14 mouse cellular contexts compared by ENCODE assay signal in genomic region chr19:23520629-23521028, GRCm38 (mm10).
DNase-seq lines count a peak whose midpoint lies in the region; ATAC-seq and TF ChIP-seq lines count a peak whose summit lies in the region.
"Had no signal": no experiment of that assay in that cellular context is flagged by ENCODE, and none has a peak within 500 bp of the region (broad histone marks: within the 10 kb centered on the region; RNA-seq: fewer than 3 reads in every experiment).

No protein-coding gene starts in this region.

- peak overlapping the region; percentile 7; the same call in 1 of the 2 replicates for H3K4me2 ChIP-seq in heart, embryonic 11.5 days
- no peak overlapping the region for H3K4me2 ChIP-seq in midbrain, postnatal 0 days (ENCODE audit: low read depth, low read length, poor library complexity, severe bottlenecking)
- H3K4me2 ChIP-seq in hindbrain, embryonic 16.5 days (ENCODE audit: low read length): no peak overlapping the region
- H3K4me2 ChIP-seq: liver, embryonic 15.5 days had no signal

- H3K27ac ChIP-seq in heart, embryonic 11.5 days (ENCODE audit: low read depth, low read length): peak overlapping the region; percentile 54; the same call in 1 of the 2 replicates
- H3K27ac ChIP-seq in midbrain, postnatal 0 days (ENCODE audit: low read depth, low read length): no peak overlapping the region
- no peak overlapping the region for H3K27ac ChIP-seq in hindbrain, embryonic 16.5 days (ENCODE audit: low read depth, low read length)
- H3K27ac ChIP-seq: kidney, postnatal 0 days; liver, embryonic 15.5 days had no signal

- H3K9ac ChIP-seq in heart, embryonic 11.5 days (ENCODE audit: low read depth, low read length): no peak overlapping the region
- no peak overlapping the region for H3K9ac ChIP-seq in midbrain, postnatal 0 days (replicated peaks; ENCODE audit: low read length, poor library complexity, severe bottlenecking)
- no peak overlapping the region for H3K9ac ChIP-seq in hindbrain, embryonic 16.5 days (ENCODE audit: low read depth, low read length)
- H3K9ac ChIP-seq: liver, embryonic 15.5 days had no signal

- intact Hi-C loops in gastrocnemius, postnatal 36 days (cut with DNase I): loop anchor here (5.0 to 10.0 kb wide), 2 partner anchors 43 to 606 kb away; no protein-coding TSS in a partner anchor

- H3K27me3 ChIP-seq in heart, embryonic 11.5 days (ENCODE audit: control insufficient read depth, insufficient read depth, low read length): no peaks in the 10 kb centered on the region
- no peaks in the 10 kb centered on the region for H3K27me3 ChIP-seq in midbrain, postnatal 0 days (ENCODE audit: insufficient read depth, low read length)
- no peaks in the 10 kb centered on the region for H3K27me3 ChIP-seq in hindbrain, embryonic 16.5 days (replicated peaks; ENCODE audit: control insufficient read depth, insufficient read depth, low read length)
- H3K27me3 ChIP-seq: liver, embryonic 15.5 days had no signal

- DNase-seq in gastrocnemius, adult 18-20 months (ENCODE audit: low spot score): peak; percentile 2
- no peak for DNase-seq in gastrocnemius, postnatal 36 days
- DNase-seq in 416B (ENCODE audit: low read depth): peak; percentile 89
- peak; percentile 55 to 72 for DNase-seq in layer of hippocampus, adult 8-10 months (ENCODE audit: low spot score in 2 of 2)
- no peak for DNase-seq in kidney, postnatal 10 days
- DNase-seq in midbrain, postnatal 0 days (ENCODE audit: low spot score): no peak
- DNase-seq: gastrocnemius, postnatal 14 days; thymus, postnatal 36 days had no signal

- ATAC-seq in heart, embryonic 11.5 days (replicated peaks; ENCODE audit: insufficient number of reproducible peaks, low FRiP score, low TSS enrichment): no peak
- no peak for ATAC-seq in midbrain, postnatal 0 days (ENCODE audit: low FRiP score)
- ATAC-seq in hindbrain, embryonic 16.5 days: no peak
- ATAC-seq: inflammation-experienced regulatory T-cells, adult 6 months had no signal

- no peaks in the 10 kb centered on the region for H3K36me3 ChIP-seq in heart, embryonic 11.5 days (ENCODE audit: control insufficient read depth, insufficient read depth, low read length)
- H3K36me3 ChIP-seq in midbrain, postnatal 0 days (ENCODE audit: insufficient read depth, low read length): no peaks in the 10 kb centered on the region
- no peaks in the 10 kb centered on the region for H3K36me3 ChIP-seq in hindbrain, embryonic 16.5 days (ENCODE audit: control insufficient read depth, insufficient read depth, low read length)
- H3K36me3 ChIP-seq: liver, embryonic 15.5 days had no signal

- no peak overlapping the region for H3K4me3 ChIP-seq in heart, embryonic 11.5 days (ENCODE audit: low read depth, low read length)
- H3K4me3 ChIP-seq in midbrain, postnatal 0 days (ENCODE audit: low read depth, low read length): no peak overlapping the region
- no peak overlapping the region for H3K4me3 ChIP-seq in hindbrain, embryonic 16.5 days (ENCODE audit: low read length)
- H3K4me3 ChIP-seq: liver, embryonic 15.5 days; megakaryocyte, embryonic 14.5 days had no signal

- peaks cover 3% of the 10 kb centered on the region; the same call in 1 of the 2 replicates for H3K4me1 ChIP-seq in heart, embryonic 11.5 days (ENCODE audit: control insufficient read depth, insufficient read depth, low read length)
- H3K4me1 ChIP-seq in midbrain, postnatal 0 days (ENCODE audit: insufficient read depth, low read length): no peaks in the 10 kb centered on the region
- no peaks in the 10 kb centered on the region for H3K4me1 ChIP-seq in hindbrain, embryonic 16.5 days (ENCODE audit: control insufficient read depth, insufficient read depth, low read depth, low read length)
- H3K4me1 ChIP-seq: liver, embryonic 15.5 days had no signal

- no peak for TF ChIP-seq CTCF in midbrain, postnatal 0 days (IDR thresholded peaks at IDR 0.05)

- no peaks in the 10 kb centered on the region for H3K9me3 ChIP-seq in heart, embryonic 11.5 days (replicated peaks; ENCODE audit: control insufficient read depth, low read length)
- no peaks in the 10 kb centered on the region for H3K9me3 ChIP-seq in midbrain, postnatal 0 days (ENCODE audit: low read length)
- H3K9me3 ChIP-seq in hindbrain, embryonic 16.5 days (ENCODE audit: control insufficient read depth, low read length): no peaks in the 10 kb centered on the region
- H3K9me3 ChIP-seq: liver, embryonic 15.5 days; megakaryocyte, embryonic 14.5 days had no signal

- 25% methylated on average over 5 of the region's 5 CpGs for WGBS in heart, embryonic 11.5 days (ENCODE audit: insufficient replicate concordance)
- 90% methylated on average over 5 of the region's 5 CpGs for WGBS in midbrain, postnatal 0 days
- WGBS in hindbrain, embryonic 16.5 days: 82% methylated on average over 5 of the region's 5 CpGs

Comparison
In these comparisons a context has a peak if more than half of its experiments do, and no peak if none do; other contexts are left out.
1. DNase-seq: peak in gastrocnemius, adult 18-20 months (single experiment), 416B (single experiment) and layer of hippocampus, adult 8-10 months (2 of 2); none in gastrocnemius, postnatal 36 days (0 of 2), kidney, postnatal 10 days (single experiment) and midbrain, postnatal 0 days (single experiment).